Mouse (Mus musculus) CH12.LX (cell line): ENCODE measurements at regions not wholly inside any gene's neighbourhood (a gene's known extent, or its start where the extent isn't known, plus 50 kb on each side); places are given as distances from the start of the nearest gene placed in this dataset.

Experiments
- BHLHE40 ChIP-seq: IDR thresholded peaks from 2 replicates; pipeline ENCODE4 v1.6.1; 2011; ENCODE audit warnings: mild to moderate bottlenecking, low read depth, low read length, improper control_type of control experiment
- ETS1 ChIP-seq: conservative IDR thresholded peaks from 2 replicates; pipeline ENCODE4 v1.6.1; 2012; ENCODE audit warnings: low read depth, mild to moderate bottlenecking, inconsistent platforms, low read length, improper control_type of control experiment, moderate library complexity
- MEF2A ChIP-seq: IDR thresholded peaks from 2 replicates; pipeline ENCODE4 v1.6.1; 2014; ENCODE audit warnings: low read depth, mild to moderate bottlenecking, inconsistent platforms, low read length, improper control_type of control experiment, borderline replicate concordance
- NELFE ChIP-seq: IDR thresholded peaks from 2 replicates; pipeline ENCODE4 v1.6.1; 2011; ENCODE audit warnings: low read depth, low read length, improper control_type of control experiment
- RAD21 ChIP-seq: IDR thresholded peaks from 2 replicates; pipeline ENCODE4 v1.6.1; 2011; ENCODE audit warnings: low read depth, mild to moderate bottlenecking, low read length, improper control_type of control experiment, moderate library complexity
- TCF12 ChIP-seq: IDR thresholded peaks from 2 replicates; pipeline ENCODE4 v1.6.1; 2014; ENCODE audit warnings: low read depth, mild to moderate bottlenecking, inconsistent platforms, low read length, improper control_type of control experiment
- ZC3H11A ChIP-seq: IDR thresholded peaks from 2 replicates; pipeline ENCODE4 v1.6.1; 2012; ENCODE audit warnings: low read depth, mild to moderate bottlenecking, inconsistent platforms, low read length, improper control_type of control experiment

DNA sequence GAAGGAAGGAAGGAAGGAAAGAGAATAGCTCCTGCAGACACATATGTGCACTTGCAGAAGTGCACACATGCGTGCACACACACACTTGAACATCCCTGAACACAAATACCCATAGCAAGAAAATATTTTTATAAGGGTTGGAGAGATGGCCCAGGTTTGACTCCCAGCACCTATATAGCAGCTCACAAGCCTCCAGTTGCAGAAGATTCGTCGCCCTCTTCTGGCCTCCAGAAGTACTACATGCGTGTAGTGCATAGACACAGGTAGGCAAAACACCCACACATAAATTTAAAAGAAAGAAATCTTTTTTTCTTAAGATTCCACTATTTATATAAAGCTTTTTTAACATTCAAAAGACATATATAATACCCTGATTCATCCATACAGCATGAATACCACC lies 111.8 kb upstream of the Agap1 start:
- TF ChIP-seq RAD21 (no peak), ZC3H11A (no peak), NELFE (no peak), TCF12 (no peak), MEF2A (no peak), ETS1 (no peak), BHLHE40 (no peak)
